Mouse (Mus musculus) bone marrow macrophage, adult 2 months (primary cell): ENCODE measurements around the gene Zg16.

Experiments used
- CTCF ChIP-seq: IDR thresholded peaks from 2 replicates; pipeline ENCODE4 v1.5.1; 2012; ENCODE audit warnings: low read depth, mild to moderate bottlenecking, low read length, moderate library complexity
- POLR2A ChIP-seq: IDR thresholded peaks from 2 replicates; pipeline ENCODE4 v1.6.1; 2012; ENCODE audit warnings: mild to moderate bottlenecking, low read depth, low read length, borderline replicate concordance

DNA sequence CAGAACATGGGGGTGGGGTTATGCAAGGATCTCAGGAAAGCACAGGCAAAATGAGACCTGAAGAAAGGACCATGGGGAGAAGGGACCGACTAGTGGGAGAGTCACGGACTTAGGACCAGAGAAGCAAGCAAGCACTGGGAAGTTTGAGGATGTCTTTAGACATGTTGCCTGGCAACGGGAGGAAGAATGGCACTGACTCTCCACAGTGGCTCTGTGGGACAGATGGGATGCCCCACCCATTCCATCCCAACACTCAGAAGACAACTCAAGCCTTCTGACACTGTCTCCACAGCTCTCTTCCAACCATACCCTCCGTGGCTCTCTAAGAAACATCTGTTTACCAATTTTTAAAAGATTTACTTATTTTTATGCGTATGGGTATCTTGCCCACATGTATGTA is 46.0 kb upstream of the Zg16 start:
- TF ChIP-seq CTCF (no peak), POLR2A (no peak)
